Comparison of ENCODE assay signal across 8 mouse cellular contexts in the genomic region with DNA sequence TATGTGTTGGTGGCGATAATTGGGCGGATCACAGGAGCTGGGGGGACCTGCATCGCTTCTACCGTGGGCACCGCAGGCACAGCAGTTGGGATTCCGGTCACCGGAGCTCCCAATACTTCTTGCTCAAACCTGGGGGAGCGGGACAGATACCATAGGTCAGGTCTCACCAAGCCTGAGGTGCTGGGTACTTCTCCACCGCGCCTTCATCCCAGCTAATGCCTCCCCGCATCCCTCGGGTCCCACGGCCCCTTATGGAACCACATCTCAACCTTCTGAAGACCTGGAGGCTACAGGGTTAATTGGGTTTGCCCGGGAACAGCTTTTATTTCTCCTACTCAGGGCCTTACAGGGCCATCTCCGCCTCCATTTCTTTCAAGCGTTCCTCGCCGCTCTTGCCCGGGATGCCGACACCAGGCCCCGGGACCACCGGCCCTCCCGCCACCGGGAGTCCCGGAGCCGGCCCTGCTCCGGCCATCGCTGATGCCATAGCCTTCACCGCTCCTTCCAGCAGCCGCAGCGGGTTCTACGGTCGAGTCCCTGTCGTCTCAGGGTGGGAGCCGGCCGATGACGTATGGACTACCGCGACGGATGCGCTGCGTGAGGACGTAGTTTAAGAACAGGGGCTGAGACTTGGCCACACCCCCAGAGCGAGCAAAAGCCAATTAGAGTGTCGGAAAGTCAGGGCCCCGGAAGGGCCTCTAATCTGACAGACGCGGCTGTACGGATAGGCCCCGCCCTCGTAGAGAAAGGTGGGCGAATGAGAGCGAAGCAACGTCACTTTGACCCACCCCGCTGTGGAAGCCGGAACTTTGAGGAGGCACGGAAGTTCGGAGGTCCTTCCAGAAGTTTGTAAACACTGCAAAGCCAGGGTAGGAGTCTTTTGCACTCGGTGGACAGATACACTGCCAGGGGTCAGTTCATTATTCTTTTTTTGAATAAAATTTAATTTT. TPM values are rescaled to one million over a fixed set of nuclear protein-coding genes. Genes with fewer than 3 reads are reported as not detected.
DNase-seq lines count a peak whose midpoint lies in the region; ATAC-seq and TF ChIP-seq lines count a peak whose summit lies in the region.

A gene (minus strand): TSS at position 727 of the 950 bp plus-strand sequence.

- no peak for TF ChIP-seq CTCF in lung, postnatal 0 days (IDR thresholded peaks at IDR 0.05)

- DNase-seq in MN1 (ENCODE audit: low spot score): peak; percentile 97
- peak; percentile 99 for DNase-seq in cerebellum, adult 9-10 months
- peak; percentile 98 for DNase-seq in hindbrain, embryonic 10.5 days (ENCODE audit: low spot score)
- DNase-seq in layer of hippocampus, adult 9-11 months: peak; percentile 99
- DNase-seq in lung, postnatal 0 days (ENCODE audit: low spot score): peak; percentile 100
- DNase-seq in ovary, postnatal 14 days (ENCODE audit: low spot score): peak; percentile 94
- DNase-seq in thymus, postnatal 14 days: peak; percentile 98

- H3K36me3 ChIP-seq in hindbrain, embryonic 10.5 days: peaks cover 70% of the 10 kb centered on the region
- H3K36me3 ChIP-seq in lung, postnatal 0 days (ENCODE audit: insufficient read depth, low read length): peaks cover 22% of the 10 kb centered on the region

- peaks cover 10% of the 10 kb centered on the region for H3K4me1 ChIP-seq in hindbrain, embryonic 10.5 days (replicated peaks)
- H3K4me1 ChIP-seq in lung, postnatal 0 days (ENCODE audit: insufficient read depth, low read depth, low read length): no peaks in the 10 kb centered on the region; the same call in 1 of the 2 replicates

- peak; percentile 100 for ATAC-seq in frontal cortex, adult (ENCODE audit: low TSS enrichment)
- ATAC-seq in lung, postnatal 0 days: peak; percentile 100

- peak within 1 kb of the TSS; percentile 95 for H3K9ac ChIP-seq in lung, postnatal 0 days (replicated peaks; ENCODE audit: low read depth)

- H3K27me3 ChIP-seq in hindbrain, embryonic 10.5 days (ENCODE audit: insufficient read depth, poor library complexity, severe bottlenecking): no peaks in the 10 kb centered on the region
- H3K27me3 ChIP-seq in lung, postnatal 0 days (replicated peaks; ENCODE audit: insufficient read depth, low read length): no peaks in the 10 kb centered on the region

- peak within 1 kb of the TSS; percentile 94 for H3K4me2 ChIP-seq in lung, postnatal 0 days (replicated peaks; ENCODE audit: low read depth, low read length)

- WGBS in hindbrain, embryonic 10.5 days: 1% methylated on average over 59 of the region's 59 CpGs
- WGBS in lung, postnatal 0 days: 1% methylated on average over 59 of the region's 59 CpGs

- peak; percentile 53; the same call in 1 of the 2 replicates for TF ChIP-seq EP300 in lung, postnatal 0 days (IDR thresholded peaks at IDR 0.05)

- peak within 1 kb of the TSS; percentile 76 for H3K4me3 ChIP-seq in hindbrain, embryonic 10.5 days
- H3K4me3 ChIP-seq in lung, postnatal 0 days (ENCODE audit: low read depth, low read length): peak within 1 kb of the TSS; percentile 92

- no peaks in the 10 kb centered on the region for H3K9me3 ChIP-seq in hindbrain, embryonic 10.5 days
- H3K9me3 ChIP-seq in lung, postnatal 0 days (ENCODE audit: low read length): no peaks in the 10 kb centered on the region

- peak within 1 kb of the TSS; percentile 89 for H3K27ac ChIP-seq in hindbrain, embryonic 10.5 days
- peak within 1 kb of the TSS; percentile 83 for H3K27ac ChIP-seq in lung, postnatal 0 days (ENCODE audit: low read length)

RNA-seq across cellular contexts. Expression of the gene that starts here (rescaled TPM):
- 145 and 175 TPM in 2 replicates for polyA plus RNA-seq in hindbrain, embryonic 10.5 days (2016; fragmentation: Nextera tagmentation; extraction: Ambion mirVana)
- 101 and 107 TPM in 2 replicates for polyA plus RNA-seq in lung, postnatal 0 days (2015; fragmentation: Nextera tagmentation; extraction: Ambion mirVana)

Comparison
In these comparisons a context has a peak if more than half of its experiments do, and no peak if none do; other contexts are left out.
1. Peak in every context shown above with its lines: DNase-seq, ATAC-seq, H3K4me3 ChIP-seq and H3K27ac ChIP-seq.